Mouse (Mus musculus) midbrain, embryonic 12.5 days (tissue): ENCODE data around the gene Lingo4. TPM values are rescaled to one million over a fixed set of nuclear protein-coding genes. Genes with fewer than 3 reads are reported as not detected.

Experiments
- ATAC-seq: fragments of 200-750 bp; cut with Nextera tagmentation; 2 replicates; pipeline ENCODE4 v1.8.0; 2017; ENCODE audit warnings: low read depth, moderate TSS enrichment, moderate library complexity; ENCODE audit not compliant: low FRiP score
- H3K27ac ChIP-seq: fragments of 300-500 bp; sonication (generic); replicated peaks from 2 replicates; pipeline ENCODE4 v1.5.1; 2016; ENCODE audit warnings: mild to moderate bottlenecking
- H3K27me3 ChIP-seq: fragments of 300-500 bp; sonication (generic); 2 replicates; pipeline ENCODE4 v1.6.1; 2016; ENCODE audit warnings: mild to moderate bottlenecking
- H3K36me3 ChIP-seq: fragments of 300-500 bp; sonication (generic); 2 replicates; pipeline ENCODE4 v1.6.1; 2016
- H3K4me1 ChIP-seq: fragments of 300-500 bp; sonication (generic); 2 replicates; pipeline ENCODE4 v1.6.1; 2016
- H3K4me2 ChIP-seq: fragments of 300-500 bp; sonication (generic); replicated peaks from 2 replicates; pipeline ENCODE4 v1.6.1; 2016; ENCODE audit warnings: mild to moderate bottlenecking, moderate library complexity
- H3K4me3 ChIP-seq: fragments of 300-500 bp; sonication (generic); 2 replicates; pipeline ENCODE4 v1.5.1; 2016; ENCODE audit warnings: mild to moderate bottlenecking
- H3K9ac ChIP-seq: fragments of 300-500 bp; sonication (generic); replicated peaks from 2 replicates; pipeline ENCODE4 v1.6.1; 2016; ENCODE audit warnings: mild to moderate bottlenecking, moderate library complexity
- H3K9me3 ChIP-seq: fragments of 300-500 bp; sonication (generic); 2 replicates; pipeline ENCODE4 v1.6.1; 2016; ENCODE audit warnings: mild to moderate bottlenecking
- WGBS: fragments of 180-500 bp; shearing (Covaris S2); methylation state at CpG from one replicate; pipeline ENCODE4 v1.1.7; 2016; 5-methylcytosine and 5-hydroxymethylcytosine counted together
- polyA plus RNA-seq: library from polyadenylated mRNA; unstranded; fragments of >200 nt; fragmentation: Nextera tagmentation; extraction: Ambion mirVana; gene quantifications from 2 replicates; pipeline ENCODE4 v1.2.1, GENCODE M21; 2016

Gene Lingo4
- polyA plus RNA-seq = 0.68 and 0.71 TPM in 2 replicates

- Histone ChIP-seq H3K4me2 (peak within 1 kb of the TSS; percentile 63), H3K9me3 (no peaks in the 10 kb centered on the region), H3K4me3 (peak within 1 kb of the TSS; percentile 41), H3K27ac (no peak within 1 kb of the TSS), H3K4me1 (peaks cover 19% of the 10 kb centered on the region), H3K27me3 (peaks cover 45% of the 10 kb centered on the region), H3K9ac (peak within 1 kb of the TSS; percentile 62), H3K36me3 (no peaks in the 10 kb centered on the region)
- WGBS = 74% methylated on average over 6 of the region's 6 CpGs
- ATAC-seq = no peak
Measured at GRCm38 (mm10) chr3:94398217-94398616, at the start of gene Lingo4. Gene Lingo4 (plus strand): TSS chr3:94398517.

DNA sequence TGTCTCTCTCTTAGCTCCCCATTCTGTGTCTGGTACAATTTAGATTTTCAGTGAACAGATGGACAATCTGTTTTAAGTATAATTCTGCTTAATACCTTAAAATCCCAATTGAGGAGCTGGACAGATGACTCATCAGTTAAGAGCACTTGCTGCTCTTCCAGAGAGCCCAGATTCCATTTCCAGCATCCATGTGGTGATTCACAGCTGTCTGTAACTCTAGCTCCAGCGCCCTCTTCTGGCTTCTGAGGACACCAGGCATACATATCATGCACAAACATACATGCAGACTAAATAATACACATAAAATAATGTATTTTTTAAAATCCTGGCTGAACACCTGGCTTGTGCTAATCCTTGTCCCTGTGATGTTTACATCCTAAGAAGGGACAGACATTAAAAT, 37.5 kb upstream of the Lingo4 start:
- 13% methylated on average over 1 of the region's 1 CpGs for WGBS

GRCm38 (mm10) chr3:94362138-94362537, 36.2 kb upstream of the Lingo4 start, which contains the start of gene C2cd4d:
Gene C2cd4d (plus strand): TSS chr3:94362438.
- no peak for ATAC-seq
- H3K27ac ChIP-seq = no peak within 1 kb of the TSS
- H3K4me3 ChIP-seq = peak within 1 kb of the TSS; percentile 53
- H3K9ac ChIP-seq = peak within 1 kb of the TSS; percentile 80
- no peaks in the 10 kb centered on the region for H3K36me3 ChIP-seq
- WGBS = 32% methylated on average over 7 of the region's 7 CpGs
- H3K4me2 ChIP-seq = peak within 1 kb of the TSS; percentile 90
- H3K9me3 ChIP-seq = no peaks in the 10 kb centered on the region
- H3K4me1 ChIP-seq = peaks cover 11% of the 10 kb centered on the region; the same call in 1 of the 2 replicates
- H3K27me3 ChIP-seq = peaks cover 48% of the 10 kb centered on the region

More for the DNA sequence above, 37.5 kb upstream of the Lingo4 start:
- no peak overlapping the region for H3K27ac ChIP-seq
- no peaks in the 10 kb centered on the region for H3K36me3 ChIP-seq
- peaks cover 11% of the 10 kb centered on the region; the same call in 1 of the 2 replicates for H3K4me1 ChIP-seq
- no peak for ATAC-seq
- H3K4me2 ChIP-seq = no peak overlapping the region
- H3K4me3 ChIP-seq = no peak overlapping the region
- no peak overlapping the region for H3K9ac ChIP-seq
- H3K9me3 ChIP-seq = no peaks in the 10 kb centered on the region
- peaks cover 40% of the 10 kb centered on the region for H3K27me3 ChIP-seq

- peaks cover 48% of the 10 kb centered on the region for H3K27me3 ChIP-seq
- peak overlapping the region; percentile 80 for H3K9ac ChIP-seq
- H3K36me3 ChIP-seq = no peaks in the 10 kb centered on the region
- H3K4me3 ChIP-seq = peak overlapping the region; percentile 53
- H3K4me1 ChIP-seq = peaks cover 11% of the 10 kb centered on the region; the same call in 1 of the 2 replicates
- WGBS = 5% methylated on average over 96 of the region's 97 CpGs
- H3K27ac ChIP-seq = peak overlapping the region; percentile 63
- peak overlapping the region; percentile 90 for H3K4me2 ChIP-seq
- no peaks in the 10 kb centered on the region for H3K9me3 ChIP-seq
- ATAC-seq = peak; percentile 83
Measured at GRCm38 (mm10) chr3:94363291-94364153, 34.8 kb upstream of the Lingo4 start.

GRCm38 (mm10) chr3:94364154-94364526, 34.2 kb upstream of the Lingo4 start:
- Histone ChIP-seq H3K4me2 (peak overlapping the region; percentile 90), H3K9ac (peak overlapping the region; percentile 80), H3K4me3 (peak overlapping the region; percentile 53), H3K36me3 (no peaks in the 10 kb centered on the region), H3K4me1 (peaks cover 11% of the 10 kb centered on the region; the same call in 1 of the 2 replicates), H3K27ac (peak overlapping the region; percentile 63), H3K27me3 (peaks cover 48% of the 10 kb centered on the region), H3K9me3 (no peaks in the 10 kb centered on the region)
- 4% methylated on average over 23 of the region's 23 CpGs for WGBS
- no peak; the same call in none of the 2 replicates for ATAC-seq

GRCm38 (mm10) chr3:94366761-94367160, 31.6 kb upstream of the Lingo4 start:
- 21% methylated on average over 3 of the region's 3 CpGs for WGBS
- Histone ChIP-seq H3K36me3 (no peaks in the 10 kb centered on the region), H3K27me3 (peaks cover 50% of the 10 kb centered on the region)

DNA sequence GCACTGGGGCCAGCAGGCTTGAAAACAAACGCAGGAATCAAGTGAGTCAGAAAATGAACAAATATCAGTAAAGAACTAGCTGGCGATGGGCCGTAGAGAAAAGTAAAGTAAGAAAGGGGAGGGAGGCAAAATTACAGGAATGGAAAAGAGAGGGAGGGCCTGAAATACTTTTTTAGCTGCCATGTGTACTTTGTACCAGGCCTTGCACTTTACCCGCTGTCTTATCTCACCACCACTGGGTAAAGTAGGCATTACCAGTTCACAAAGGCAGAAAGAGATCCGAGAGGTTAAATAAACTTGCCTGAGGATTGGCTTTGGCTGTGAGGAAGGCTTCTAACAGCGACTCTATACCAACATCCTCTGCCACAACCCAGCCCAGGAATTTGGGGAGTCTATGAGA, 30.8 kb upstream of the Lingo4 start:
- no peak overlapping the region for H3K4me3 ChIP-seq
- WGBS = 76% methylated on average over 6 of the region's 6 CpGs
- peaks cover 17% of the 10 kb centered on the region for H3K4me1 ChIP-seq
- no peak for ATAC-seq
- no peak overlapping the region for H3K9ac ChIP-seq
- H3K27ac ChIP-seq = no peak overlapping the region
- no peak overlapping the region for H3K4me2 ChIP-seq
- H3K9me3 ChIP-seq = no peaks in the 10 kb centered on the region
- H3K36me3 ChIP-seq = no peaks in the 10 kb centered on the region
- H3K27me3 ChIP-seq = peaks cover 43% of the 10 kb centered on the region

More at GRCm38 (mm10) chr3:94366761-94367160, 31.6 kb upstream of the Lingo4 start:
- H3K4me2 ChIP-seq = no peak overlapping the region
- H3K9me3 ChIP-seq = no peaks in the 10 kb centered on the region
- no peak overlapping the region for H3K9ac ChIP-seq
- no peak overlapping the region for H3K27ac ChIP-seq
- peak; percentile 32 for ATAC-seq
- no peak overlapping the region for H3K4me3 ChIP-seq
- H3K4me1 ChIP-seq = peaks cover 13% of the 10 kb centered on the region

DNA sequence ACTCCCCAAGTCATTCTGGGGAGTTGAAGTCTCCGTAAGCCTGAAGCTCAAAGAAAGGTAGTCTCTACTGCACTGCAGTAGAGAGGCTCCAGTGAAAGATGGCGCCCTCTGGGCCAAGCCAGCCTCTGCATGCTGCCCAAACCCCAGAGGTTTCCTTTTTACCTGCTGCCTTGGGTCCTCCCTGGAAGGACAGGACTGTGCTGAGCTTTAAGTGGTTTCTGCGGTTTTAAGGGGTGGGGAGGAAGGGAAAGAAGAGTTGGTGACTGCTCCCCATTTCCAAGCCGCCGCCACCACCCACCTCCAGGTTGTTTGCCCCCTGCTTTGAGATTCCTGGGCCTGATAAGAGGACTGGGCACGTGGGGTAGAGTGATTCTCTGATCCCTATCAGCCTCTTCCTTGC, 29.7 kb upstream of the Lingo4 start:
- peaks cover 25% of the 10 kb centered on the region for H3K4me1 ChIP-seq
- no peak overlapping the region for H3K27ac ChIP-seq
- ATAC-seq = no peak
- no peaks in the 10 kb centered on the region for H3K36me3 ChIP-seq
- WGBS = 68% methylated on average over 6 of the region's 6 CpGs
- H3K4me3 ChIP-seq = no peak overlapping the region
- peaks cover 44% of the 10 kb centered on the region for H3K27me3 ChIP-seq
- H3K9me3 ChIP-seq = no peaks in the 10 kb centered on the region
- H3K9ac ChIP-seq = no peak overlapping the region
- no peak overlapping the region for H3K4me2 ChIP-seq

DNA sequence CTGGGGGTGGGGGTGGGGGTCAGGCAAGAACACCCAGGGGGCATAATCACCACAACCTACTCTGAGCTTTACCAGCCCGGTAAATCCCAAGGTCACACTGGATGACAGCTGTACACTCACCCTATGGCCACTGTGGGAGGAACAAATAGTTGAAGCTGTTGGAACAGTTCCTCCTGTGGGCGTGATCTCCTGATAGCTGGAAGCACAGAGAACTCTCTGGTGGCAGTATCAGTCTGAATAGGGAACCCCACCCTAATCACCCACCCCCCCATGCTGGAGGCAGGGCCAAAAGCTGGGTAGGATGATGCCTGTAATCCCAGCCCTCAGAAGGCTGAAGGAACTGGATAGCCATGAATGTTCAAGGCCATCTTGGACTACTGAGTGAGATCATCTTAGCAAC, 28.6 kb upstream of the Lingo4 start:
- Histone ChIP-seq H3K9me3 (no peaks in the 10 kb centered on the region), H3K27ac (no peak overlapping the region), H3K4me3 (no peak overlapping the region), H3K4me2 (no peak overlapping the region), H3K27me3 (peaks cover 39% of the 10 kb centered on the region), H3K9ac (no peak overlapping the region), H3K4me1 (peaks cover 24% of the 10 kb centered on the region), H3K36me3 (no peaks in the 10 kb centered on the region)
- 69% methylated on average over 2 of the region's 2 CpGs for WGBS
- no peak for ATAC-seq

GRCm38 (mm10) chr3:94371637-94372036, 26.7 kb upstream of the Lingo4 start:
- H3K4me1 ChIP-seq = peaks cover 24% of the 10 kb centered on the region
- no peak overlapping the region for H3K4me3 ChIP-seq
- H3K9me3 ChIP-seq = no peaks in the 10 kb centered on the region
- peak; percentile 17; the same call in 1 of the 2 replicates for ATAC-seq
- H3K36me3 ChIP-seq = no peaks in the 10 kb centered on the region
- no peak overlapping the region for H3K9ac ChIP-seq
- H3K27me3 ChIP-seq = peaks cover 27% of the 10 kb centered on the region
- WGBS = 7% methylated on average over 11 of the region's 11 CpGs
- no peak overlapping the region for H3K27ac ChIP-seq
- H3K4me2 ChIP-seq = peak overlapping the region; percentile 30

DNA sequence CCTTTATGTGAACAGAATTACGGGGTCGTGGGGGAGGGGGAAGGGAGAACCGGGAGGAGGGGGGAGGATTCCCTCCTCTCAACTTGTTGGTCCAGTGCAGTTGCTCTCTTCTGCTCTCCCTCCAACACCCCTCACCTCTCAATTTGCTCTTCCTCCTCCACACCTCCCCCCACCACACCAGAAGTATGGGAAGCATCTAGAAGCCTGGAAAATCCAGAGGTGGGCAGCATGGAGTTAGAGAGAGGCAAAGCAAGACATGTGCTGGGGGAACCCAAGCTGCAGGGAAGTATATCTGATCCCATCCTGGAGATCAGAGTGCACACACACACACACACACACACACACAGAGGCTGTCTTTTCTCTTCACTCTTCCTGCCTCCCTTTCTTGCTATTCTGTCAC, 26.3 kb upstream of the Lingo4 start:
- WGBS = 0% methylated on average over 1 of the region's 3 CpGs
- peaks cover 26% of the 10 kb centered on the region for H3K4me1 ChIP-seq
- H3K4me2 ChIP-seq = peak overlapping the region; percentile 30
- peaks cover 30% of the 10 kb centered on the region for H3K27me3 ChIP-seq
- H3K9me3 ChIP-seq = no peaks in the 10 kb centered on the region
- no peak overlapping the region for H3K27ac ChIP-seq
- no peak overlapping the region for H3K4me3 ChIP-seq
- ATAC-seq = peak; percentile 6; the same call in 1 of the 2 replicates
- H3K9ac ChIP-seq = no peak overlapping the region
- H3K36me3 ChIP-seq = no peaks in the 10 kb centered on the region

DNA sequence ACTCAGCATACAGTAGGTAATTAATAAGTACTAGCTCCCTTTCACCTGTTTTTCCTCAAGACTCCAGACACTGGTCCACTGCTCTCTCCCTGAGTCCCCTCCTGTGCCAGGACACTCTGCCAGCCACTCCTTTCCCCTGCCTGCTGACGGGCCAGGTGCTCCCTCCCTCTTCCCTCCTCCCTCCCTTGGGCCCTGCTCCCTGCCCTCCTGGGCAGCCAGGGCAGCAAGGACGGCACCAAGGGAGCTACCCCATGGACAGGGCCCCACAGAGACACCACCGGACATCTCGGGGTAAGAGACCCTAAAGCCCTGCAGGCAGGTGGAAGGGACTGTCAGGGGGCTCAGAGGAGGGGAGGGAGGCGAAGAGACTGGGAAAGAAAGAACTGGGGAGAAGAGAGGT, 25.7 kb upstream of the Lingo4 start, which contains the start of gene Rorc:
Gene Rorc, plus strand, starts transcription at position 154 of the 400 bp plus-strand sequence.
- no peak within 1 kb of the TSS for H3K27ac ChIP-seq
- no peaks in the 10 kb centered on the region for H3K36me3 ChIP-seq
- no peaks in the 10 kb centered on the region for H3K9me3 ChIP-seq
- ATAC-seq = 0 out of 2 replicates have a peak, but pooled peaks have one; percentile 5
- peaks cover 29% of the 10 kb centered on the region for H3K4me1 ChIP-seq
- WGBS = 15% methylated on average over 5 of the region's 5 CpGs
- H3K4me2 ChIP-seq = peak within 1 kb of the TSS; percentile 45
- H3K4me3 ChIP-seq = peak within 1 kb of the TSS; percentile 10; the same call in 1 of the 2 replicates
- H3K27me3 ChIP-seq = peaks cover 34% of the 10 kb centered on the region
- H3K9ac ChIP-seq = no peak within 1 kb of the TSS; the same call in 1 of the 2 replicates
